Mouse (Mus musculus) layer of hippocampus, adult 2 months (tissue): ENCODE data around the gene Fam20a. TPM values are rescaled to one million over a fixed set of nuclear protein-coding genes. Genes with fewer than 3 reads are reported as not detected.

Source experiments
- DNase-seq, 2 experiments: peaks; one replicate each; pipeline ENCODE4 v3.0.0; 2022; ENCODE audit warnings: low spot score in 2 of 2
- H3K27ac ChIP-seq: fragments of 200-600 bp; 2 replicates; pipeline ENCODE4 v1.8.1; 2022
- H3K4me3 ChIP-seq: fragments of 200-600 bp; 2 replicates; pipeline ENCODE4 v1.8.1; 2022; ENCODE audit warnings: mild to moderate bottlenecking
- CTCF ChIP-seq: fragments of 200-600 bp; conservative IDR thresholded peaks from 2 replicates; pipeline ENCODE4 v1.8.1; 2022; ENCODE audit warnings: antibody characterized with exemption, mild to moderate bottlenecking, moderate library complexity
- total RNA-seq, 2 experiments: library from RNA; stranded (reverse); gene quantifications; 2 replicates each; pipeline ENCODE4 v1.2.3; 2021

Fam20a gene
- total RNA-seq, 2 experiments from 2014 or later: 13.6 to 16.1 TPM

DNA sequence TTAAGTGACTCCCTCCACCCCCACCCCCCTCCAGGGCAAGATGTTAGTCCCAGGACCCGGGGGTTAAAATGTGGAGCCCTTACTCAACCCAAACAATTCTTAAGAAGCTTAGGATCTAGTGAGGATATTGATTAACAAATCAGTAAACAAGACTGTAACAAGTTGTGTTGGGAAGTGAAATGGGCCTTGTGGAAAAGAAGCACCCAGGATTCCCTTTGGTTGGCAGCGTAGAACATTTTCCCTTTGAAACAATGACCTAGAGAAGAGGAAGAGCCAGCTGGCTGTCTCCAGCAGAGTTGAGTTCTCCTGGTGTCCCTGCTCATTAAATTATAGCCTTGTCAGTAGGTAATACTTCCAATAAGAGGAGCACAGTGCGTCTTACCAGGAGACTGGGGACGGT, 13.3 kb downstream of the Fam20a start:
- H3K4me3 ChIP-seq: no peak overlapping the region
- no peak overlapping the region for H3K27ac ChIP-seq
- TF ChIP-seq CTCF: no peak
- no peak for DNase-seq

DNA sequence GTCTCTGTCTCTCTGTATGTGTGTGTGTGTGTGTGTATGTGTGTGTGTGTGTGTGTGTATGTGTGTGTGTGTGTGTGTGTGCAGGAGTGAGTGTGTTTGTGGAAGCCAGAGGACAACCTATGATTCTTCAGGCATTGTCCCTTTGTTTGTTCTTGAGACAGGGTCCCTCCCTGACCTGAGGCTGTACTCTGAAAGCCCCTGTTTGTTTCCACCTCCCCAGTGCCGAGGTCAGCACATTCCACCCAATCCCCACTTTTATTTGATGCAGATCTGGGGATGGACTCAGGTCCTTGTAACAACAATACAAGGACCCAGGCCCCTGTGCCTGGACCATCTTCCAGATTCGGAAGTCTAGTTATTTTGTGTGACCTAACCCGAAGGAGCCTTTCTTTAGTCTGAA, 14.6 kb downstream of the Fam20a start:
- H3K27ac ChIP-seq: no peak overlapping the region
- TF ChIP-seq CTCF: no peak
- DNase-seq: no peak
- H3K4me3 ChIP-seq: no peak overlapping the region

DNA sequence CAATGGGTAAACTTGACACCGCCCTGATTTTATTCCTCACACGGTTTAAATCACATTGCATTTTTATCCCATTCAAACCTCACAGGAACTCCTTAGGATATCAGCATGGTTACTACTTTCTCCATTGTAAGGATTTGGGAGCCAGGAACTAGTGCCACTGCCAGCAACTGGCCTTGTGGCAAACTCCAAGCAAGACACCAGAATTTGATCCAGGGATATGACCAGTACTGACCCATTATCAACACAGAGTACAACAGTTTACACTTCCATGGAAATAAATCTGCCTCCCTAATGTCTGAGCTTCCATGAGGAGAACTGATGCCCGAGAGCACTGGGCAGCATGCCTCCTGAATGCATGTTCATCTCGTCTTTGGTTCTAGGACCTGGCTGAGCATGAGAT, 15.5 kb downstream of the Fam20a start:
- Histone ChIP-seq H3K27ac (no peak overlapping the region), H3K4me3 (no peak overlapping the region)
- no peak for DNase-seq
- no peak for TF ChIP-seq CTCF

DNA sequence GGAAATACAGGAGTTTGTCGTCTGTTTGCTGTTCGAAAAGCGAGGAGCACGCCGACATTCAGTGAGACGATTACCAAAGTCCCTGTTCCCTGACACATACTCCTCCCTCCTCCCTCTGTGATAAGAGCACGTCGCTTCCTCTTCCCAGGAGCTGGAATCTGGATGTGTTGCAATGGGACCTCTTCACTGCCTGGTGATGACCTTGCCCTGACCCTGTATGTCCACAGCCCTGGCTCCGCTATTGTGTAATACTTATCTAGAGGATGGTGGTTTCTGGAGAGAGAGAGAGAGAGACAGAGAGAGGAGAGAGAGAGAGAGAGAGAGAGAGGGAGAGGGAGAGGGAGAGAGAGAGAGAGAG, 16.0 kb downstream of the Fam20a start:
- TF ChIP-seq CTCF: no peak
- Histone ChIP-seq H3K4me3 (no peak overlapping the region), H3K27ac (no peak overlapping the region)
- no peak for DNase-seq

DNA sequence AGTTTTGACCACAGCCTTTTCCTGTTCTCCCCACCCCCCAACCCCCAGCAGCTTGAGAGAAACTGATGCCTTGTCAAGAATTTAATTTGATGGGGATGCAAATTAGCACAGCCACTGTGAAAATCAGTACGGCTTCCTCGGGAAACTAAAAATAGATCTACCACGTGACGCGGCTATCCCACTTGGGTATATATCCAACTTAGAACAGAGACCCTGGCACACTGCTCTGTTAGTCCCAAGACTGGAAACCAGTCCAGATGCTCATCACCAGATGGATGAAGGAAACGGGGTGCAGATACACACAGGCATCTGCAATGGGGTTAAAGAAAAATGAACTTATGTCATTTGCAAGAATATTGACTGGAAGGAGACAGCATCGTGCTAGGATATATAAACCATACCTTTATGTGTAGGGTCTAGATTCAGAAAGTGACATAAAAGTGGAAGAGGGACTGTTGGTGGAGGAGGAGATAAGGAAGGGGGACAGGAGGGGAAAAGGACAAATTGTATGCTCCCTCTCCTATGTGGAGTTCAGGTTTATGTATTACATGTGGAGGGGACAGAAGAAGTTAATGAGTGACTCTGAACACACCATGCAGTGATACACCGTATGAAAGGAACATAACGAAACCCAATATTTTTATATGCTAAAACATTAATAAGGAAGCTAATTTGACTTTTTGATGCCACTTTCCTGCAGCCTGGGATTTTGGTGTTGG, 16.6 kb downstream of the Fam20a start:
- H3K27ac ChIP-seq: no peak overlapping the region
- TF ChIP-seq CTCF: no peak
- no peak for DNase-seq
- H3K4me3 ChIP-seq: no peak overlapping the region

- no peak for TF ChIP-seq CTCF
- DNase-seq: no peak
- Histone ChIP-seq H3K27ac (no peak overlapping the region), H3K4me3 (no peak overlapping the region)
Measured at GRCm38 (mm10) chr11:109704311-109705205, 17.5 kb downstream of the Fam20a start.

DNA sequence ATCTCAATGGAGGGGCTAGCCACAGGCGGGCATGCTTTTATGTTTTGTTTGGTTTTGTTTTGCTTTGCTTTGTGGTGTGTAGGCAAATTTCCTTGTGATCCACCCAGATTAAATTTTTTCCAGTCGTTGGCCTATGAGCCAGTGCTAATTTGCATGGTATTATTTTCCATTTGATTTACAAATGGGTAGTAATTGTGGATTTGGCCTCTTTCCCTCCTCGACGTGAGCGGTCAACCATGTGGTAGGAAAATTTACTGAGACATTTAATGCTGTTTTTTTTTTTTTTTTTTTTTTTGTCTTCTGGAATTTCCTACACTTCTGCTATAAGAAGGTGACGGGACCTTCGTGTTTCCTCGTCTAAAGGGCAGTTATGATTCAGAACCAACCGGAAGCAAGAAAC, 18.2 kb downstream of the Fam20a start:
- Histone ChIP-seq H3K27ac (no peak overlapping the region), H3K4me3 (no peak overlapping the region)
- TF ChIP-seq CTCF: no peak
- no peak for DNase-seq

- TF ChIP-seq CTCF: no peak
- H3K27ac ChIP-seq: no peak overlapping the region
- no peak overlapping the region for H3K4me3 ChIP-seq
- no peak for DNase-seq
Measured at GRCm38 (mm10) chr11:109702031-109702815, 19.9 kb downstream of the Fam20a start.

DNA sequence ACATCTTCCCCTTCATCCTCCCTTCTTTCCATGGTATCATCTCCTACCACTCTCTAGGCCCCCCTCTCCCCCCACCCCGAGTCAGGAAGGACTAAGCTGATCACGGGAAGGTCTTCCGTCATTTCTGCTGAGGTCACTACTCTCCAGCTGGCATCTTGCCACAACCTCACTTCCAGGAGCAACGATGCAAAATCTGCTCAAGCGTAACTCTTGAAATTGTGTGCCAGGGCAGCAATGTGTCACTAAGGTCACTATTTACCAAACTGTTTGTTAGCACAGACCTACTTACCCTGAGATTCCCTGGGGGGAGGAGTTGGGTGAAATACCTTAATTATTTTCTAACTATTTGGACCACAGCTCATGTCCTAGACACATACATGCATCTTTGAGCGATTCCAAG, 21.3 kb downstream of the Fam20a start:
- no peak for TF ChIP-seq CTCF
- Histone ChIP-seq H3K27ac (no peak overlapping the region), H3K4me3 (no peak overlapping the region)
- DNase-seq: no peak

DNA sequence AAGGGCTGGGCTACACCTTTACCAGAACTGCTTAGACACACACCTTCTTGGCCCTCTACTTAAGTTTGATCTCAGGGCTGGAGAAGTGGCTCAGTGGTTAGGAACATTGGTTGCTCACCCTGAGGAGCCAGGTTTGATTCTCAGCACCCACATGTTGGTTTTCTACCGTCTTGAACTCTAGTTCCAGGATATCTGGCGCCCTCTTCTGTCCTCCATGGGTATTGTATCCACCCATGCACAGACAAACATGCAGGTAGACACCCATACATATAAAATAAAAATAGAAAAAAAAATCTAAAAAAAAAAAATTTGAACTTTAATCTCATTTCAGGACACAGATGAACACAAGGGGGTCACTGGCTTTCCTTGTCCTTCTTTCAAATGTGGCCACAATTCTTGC, 22.3 kb downstream of the Fam20a start:
- TF ChIP-seq CTCF: peak; percentile 55
- H3K27ac ChIP-seq: no peak overlapping the region
- no peak for DNase-seq
- no peak overlapping the region for H3K4me3 ChIP-seq

GRCm38 (mm10) chr11:109698740-109699139, 23.3 kb downstream of the Fam20a start:
- TF ChIP-seq CTCF: no peak
- H3K4me3 ChIP-seq: no peak overlapping the region
- no peak for DNase-seq

GRCm38 (mm10) chr11:109697089-109697643, 24.9 kb downstream of the Fam20a start:
- Histone ChIP-seq H3K4me3 (no peak overlapping the region), H3K27ac (no peak overlapping the region)
- TF ChIP-seq CTCF: no peak
- DNase-seq: no peak

More at GRCm38 (mm10) chr11:109698740-109699139, 23.3 kb downstream of the Fam20a start:
- H3K27ac ChIP-seq: no peak overlapping the region

DNA sequence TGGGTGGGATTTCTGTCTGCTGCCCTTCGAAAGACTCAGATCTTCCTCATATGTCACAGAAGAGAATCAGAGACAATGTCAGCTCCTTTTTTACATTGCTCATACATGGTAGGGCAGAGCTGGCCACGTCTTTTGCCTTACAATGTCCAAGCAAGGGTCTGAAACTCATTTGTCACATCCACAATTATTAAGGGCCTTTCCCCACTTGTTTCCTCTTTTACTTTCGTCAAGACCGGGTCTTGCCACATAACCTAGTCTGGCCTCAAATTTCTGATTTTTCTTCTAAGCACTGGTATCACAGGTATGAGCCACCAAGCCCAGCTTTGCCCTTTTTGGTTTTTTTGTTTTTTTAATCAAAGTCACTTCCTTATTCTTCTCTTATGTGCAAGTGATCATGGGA, 25.6 kb downstream of the Fam20a start:
- Histone ChIP-seq H3K4me3 (no peak overlapping the region), H3K27ac (no peak overlapping the region)
- no peak for TF ChIP-seq CTCF
- no peak for DNase-seq
